Mouse (Mus musculus) cerebellum, adult 9-10 months (tissue): ENCODE measurements around the gene Zfp385a.
"Not testable (repeated sequence)": the region's sequence is repeated elsewhere in the genome, so short reads cannot be mapped to it uniquely, and the experiment has no call there.

Source experiments
- DNase-seq: peaks from one replicate; pipeline ENCODE4 v3.0.0; 2022

The Zfp385a gene

DNA sequence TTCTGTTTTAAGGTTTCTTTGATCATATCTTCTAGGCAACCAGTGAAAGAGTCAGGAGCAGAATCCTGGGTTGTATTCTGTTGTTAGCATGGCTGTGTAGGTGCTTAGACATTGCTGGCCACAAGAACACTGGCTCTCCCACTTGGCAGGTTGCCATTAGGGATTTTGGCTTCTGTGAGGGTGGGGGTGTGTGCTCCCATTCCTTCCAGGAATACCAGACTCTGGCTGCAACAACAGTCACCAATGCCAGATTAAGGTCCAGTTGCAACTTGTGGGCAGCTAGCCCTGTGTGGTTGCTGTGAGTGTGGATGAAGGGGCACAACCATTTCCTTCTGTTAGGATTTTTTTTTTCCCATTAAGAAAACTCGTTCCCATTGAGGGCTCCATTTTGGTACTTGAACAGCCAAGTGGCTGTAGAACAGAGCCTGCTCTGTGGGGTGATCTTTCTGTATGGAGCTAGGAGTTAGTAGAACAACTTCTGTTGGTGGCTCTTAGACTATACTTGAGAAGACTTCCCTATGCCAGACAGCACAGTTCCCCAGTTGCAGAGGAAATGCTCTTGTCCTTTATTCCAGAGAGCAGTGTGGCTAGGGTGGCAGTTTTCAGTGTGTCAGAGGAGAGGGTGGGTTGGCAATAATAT is 54.0 kb downstream of the Zfp385a start:
- DNase-seq, result peak; percentile 53

DNA sequence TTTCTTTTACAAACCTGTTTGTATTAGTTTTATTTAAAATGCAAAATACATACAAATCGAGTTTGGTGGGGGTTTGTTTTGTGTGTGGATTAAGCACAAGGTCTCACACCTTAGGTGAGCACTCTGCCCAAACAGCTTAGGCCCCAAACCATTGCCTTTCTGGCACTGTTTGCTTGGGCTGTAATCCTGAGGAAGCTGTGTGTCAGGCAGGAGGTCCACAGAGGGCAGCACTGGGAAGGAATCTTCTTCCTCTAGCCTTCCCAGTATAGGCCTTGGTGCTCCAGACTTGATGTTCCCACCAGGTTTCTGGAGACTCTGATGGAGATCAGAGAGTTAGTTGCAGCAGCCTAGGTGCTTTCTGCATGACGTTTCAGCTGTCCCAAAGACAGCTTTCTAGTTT is 55.2 kb downstream of the Zfp385a start:
- DNase-seq, result no peak

DNA sequence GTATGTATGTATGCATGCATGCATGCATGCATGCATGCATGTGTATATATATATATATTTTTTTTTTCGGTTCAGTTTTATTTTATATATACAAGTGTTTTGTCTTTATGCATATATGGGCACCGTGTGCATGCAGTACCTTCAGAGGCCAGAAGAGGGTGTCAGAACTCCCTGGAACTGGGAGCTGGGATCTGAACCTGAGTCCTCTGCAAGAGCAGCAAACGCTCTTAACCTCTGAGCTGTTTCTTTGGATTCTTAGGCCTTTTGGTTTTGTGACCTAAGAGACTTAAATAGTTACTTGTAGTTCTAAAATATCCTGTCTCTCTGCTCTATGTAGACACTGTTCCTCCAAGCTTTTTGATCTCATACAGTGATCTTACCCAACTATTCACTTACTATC is 55.8 kb downstream of the Zfp385a start:
- DNase-seq, result peak; percentile 46

DNA sequence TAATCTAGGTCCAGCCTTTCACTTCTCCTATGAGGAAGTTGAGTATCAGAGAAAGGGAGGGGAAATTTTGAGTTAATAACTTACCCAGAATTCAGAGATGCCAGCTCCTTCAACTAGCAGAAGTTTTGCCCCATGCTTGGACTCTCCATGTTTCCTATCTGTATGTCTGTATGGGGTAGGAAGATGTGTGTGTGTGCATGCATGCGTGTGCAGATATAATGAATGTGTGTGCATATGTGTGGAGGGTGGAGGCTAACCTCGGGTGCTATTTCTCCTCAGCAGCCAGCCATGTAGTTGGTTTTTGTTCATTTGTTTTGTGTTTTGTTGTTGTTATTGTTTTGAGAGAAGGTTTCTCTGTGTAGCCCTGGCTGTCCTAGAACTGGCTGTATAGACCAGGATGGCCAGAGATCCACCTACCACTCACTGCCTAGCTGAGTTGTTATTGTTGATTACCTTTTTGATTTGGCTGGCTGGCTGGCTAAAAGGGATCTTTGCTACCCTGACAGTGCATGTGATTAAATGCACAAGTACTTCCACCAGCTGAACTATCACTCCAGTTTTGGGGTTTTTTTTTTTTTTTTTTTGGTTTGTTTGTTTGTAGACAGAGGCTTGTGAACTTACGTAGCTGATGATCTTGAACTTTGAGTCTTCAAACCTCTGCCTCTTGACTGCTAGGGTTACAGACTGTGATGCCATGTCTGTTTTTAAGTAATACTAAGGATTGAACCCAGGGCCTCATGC is 58.3 kb downstream of the Zfp385a start:
- no peak for DNase-seq

DNA sequence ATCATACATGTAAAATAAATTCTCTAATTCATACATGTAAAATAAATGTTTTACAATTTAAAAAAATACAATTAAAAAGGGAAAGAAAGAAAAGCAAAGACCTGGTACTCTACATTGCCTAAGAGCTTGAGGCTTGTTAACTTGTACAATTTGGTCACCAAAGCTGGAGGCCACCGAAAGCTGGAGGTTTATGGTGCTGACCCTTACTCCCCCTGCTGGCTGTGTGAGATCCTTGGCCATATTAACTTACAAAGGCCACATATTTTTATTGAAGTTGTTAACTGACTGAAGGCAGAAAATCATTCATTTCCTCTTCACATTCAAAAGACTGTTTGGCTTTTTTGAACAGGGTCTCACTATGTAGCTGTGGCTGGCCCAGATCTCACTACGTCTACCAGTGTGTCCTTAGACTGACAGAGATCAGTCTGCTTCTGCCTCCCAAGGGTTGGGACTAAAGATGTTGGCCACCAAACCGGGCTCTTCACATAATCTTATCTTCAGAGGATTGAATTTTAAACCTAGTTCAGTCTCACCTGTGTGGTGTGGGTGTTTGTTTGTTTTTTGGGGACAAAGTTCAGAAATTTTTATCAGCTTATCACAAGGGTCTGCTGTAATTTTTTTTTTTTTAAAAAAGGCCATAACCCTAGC is 59.0 kb downstream of the Zfp385a start:
- no peak for DNase-seq

DNA sequence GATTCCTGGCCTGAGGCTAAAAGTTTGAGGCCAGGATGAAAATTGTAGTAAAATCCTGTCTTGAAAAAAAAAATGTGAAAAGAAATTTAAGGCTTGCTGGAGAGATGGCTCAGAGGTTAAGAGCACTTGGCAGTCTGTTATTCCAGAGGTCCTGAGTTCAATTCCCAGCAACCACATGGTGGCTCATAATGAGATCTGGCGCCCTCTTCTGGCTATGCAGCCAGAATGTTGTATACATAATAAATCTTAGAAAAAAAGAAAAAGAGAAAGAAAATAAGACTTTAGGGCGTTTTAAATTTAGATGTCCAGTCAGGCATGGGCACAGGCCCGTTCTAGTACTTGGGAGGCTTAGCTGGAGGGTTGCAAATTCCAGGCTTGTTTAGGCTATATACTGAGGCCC is 60.1 kb downstream of the Zfp385a start:
- DNase-seq, result no peak

DNA sequence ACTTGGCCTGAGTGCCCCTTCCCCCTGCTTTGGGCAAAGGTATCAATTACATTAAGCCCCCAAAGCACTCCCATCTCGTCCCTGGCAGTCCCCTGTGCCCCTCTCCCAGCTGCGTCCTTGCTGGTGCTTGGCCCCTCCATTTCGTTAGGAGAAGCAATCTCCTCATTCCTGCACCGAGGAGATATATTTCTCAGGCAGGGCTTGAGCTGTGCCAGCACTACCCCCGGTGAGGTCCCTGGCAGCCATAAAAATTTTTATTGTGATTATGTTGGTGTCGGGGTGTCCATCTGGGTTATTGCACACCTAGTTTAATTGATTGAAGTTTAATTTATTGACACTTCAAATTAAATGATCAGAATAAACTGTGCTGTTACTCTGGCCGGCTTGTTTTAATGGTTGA is 61.9 kb downstream of the Zfp385a start:
- no peak for DNase-seq

DNA sequence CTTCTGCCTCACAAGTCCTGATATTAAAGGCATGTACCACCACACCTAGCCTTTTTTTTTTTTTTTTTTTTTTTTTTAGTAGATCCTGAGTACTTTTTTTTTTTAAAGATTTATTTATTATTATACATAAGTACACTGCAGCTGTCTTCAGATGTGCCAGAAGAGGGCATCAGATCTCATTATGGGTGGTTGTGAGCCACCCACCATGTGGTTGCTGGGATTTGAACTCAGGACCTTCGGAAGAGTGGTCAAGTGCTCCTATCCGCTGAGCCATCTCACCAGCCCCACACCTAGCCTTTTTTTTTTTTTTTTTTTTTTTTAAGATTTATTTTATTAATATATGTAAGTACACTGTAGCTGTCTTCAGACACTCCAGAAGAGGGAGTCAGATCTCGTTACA is 64.0 kb downstream of the Zfp385a start:
- not testable (repeated sequence) for DNase-seq

DNA sequence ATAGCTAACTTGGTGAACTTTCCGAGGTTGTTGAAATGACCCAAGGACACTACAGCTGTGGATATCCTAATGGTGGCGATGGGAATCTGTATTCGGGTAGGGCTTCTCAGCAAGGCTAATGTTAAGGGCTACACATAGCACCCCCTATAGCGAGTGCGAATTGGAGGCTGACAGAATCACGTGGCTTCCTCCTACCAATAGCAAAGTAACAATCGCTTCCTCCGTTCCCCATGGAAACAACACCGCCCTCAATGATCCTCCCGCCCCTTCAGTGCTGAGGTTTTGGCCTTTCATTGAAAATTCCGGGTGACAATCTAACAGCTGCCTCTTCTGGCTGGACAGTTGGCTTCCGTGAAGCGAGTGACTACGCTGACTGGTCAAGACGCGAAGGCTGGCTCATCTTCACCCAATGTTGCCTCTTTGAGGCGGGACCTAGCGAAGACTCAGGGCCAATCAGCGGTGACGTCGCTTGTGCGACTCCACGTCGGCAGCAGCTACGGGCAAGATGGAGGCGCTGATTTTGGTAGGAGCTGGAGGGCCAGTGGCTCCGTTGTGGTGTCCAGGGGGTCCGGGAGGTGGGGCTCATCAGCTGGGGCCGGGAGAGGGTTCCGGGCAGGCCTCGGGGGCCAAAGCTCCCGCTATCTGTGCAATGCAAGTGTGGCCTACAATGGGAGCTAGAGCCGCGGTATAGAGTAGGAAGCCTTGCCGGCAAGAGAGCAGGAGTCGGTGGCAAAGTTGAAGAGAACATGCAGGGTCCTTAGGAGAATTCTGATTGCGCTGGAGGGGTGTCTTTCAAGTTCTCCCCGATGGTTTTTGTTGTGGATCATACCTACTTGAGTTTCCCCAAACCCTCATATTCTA is 67.2 kb downstream of the Zfp385a start, which contains the start of gene Copz1:
Gene Copz1 (plus strand): TSS at position 296 of the 861 bp plus-strand sequence.
- DNase-seq, result peak; percentile 99

DNA sequence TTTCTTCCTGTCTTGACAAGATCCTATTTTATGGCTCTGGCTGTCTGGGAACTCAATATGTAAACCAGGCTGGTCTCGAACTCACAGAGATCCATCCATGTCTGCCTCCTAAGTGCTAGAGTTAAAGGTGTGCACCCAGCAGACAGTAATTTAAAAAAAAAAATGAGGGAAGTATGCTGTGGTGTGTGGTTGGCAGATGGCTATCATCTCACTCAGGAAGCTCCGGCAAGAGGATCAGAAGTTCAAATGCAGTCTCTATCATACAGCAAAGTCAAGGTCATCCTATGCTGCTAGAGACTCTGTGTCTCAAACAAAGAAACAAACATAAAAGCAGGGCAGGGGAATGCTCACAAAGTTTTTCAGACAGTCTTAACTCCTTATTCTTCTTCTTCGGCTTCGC is 71.0 kb downstream of the Zfp385a start:
- no peak for DNase-seq

DNA sequence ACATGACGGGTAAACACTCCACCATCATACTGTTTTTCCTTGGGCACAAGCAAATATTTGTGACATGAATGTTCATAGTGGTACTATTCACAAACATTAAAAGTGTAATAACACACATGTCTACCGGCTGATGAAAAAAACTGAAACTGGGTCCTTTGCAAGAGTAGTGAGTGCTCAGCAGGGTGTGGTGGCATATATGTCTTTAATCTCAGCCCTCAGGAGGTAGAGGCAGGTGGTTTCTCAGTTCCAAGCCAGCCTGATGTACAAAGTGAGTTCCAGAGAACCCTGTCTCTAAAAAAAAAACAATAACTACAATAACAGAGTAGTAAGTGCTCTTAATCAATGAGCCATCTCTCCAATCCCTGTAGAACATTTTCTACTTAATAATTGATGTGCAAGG is 75.1 kb downstream of the Zfp385a start:
- DNase-seq, result no peak
